Mouse (Mus musculus): ENCODE measurements around the gene Rbfox3. TPM values are rescaled to one million over a fixed set of nuclear protein-coding genes. Genes with fewer than 3 reads are reported as not detected.

The Rbfox3 gene
- polyA plus RNA-seq, 1 experiment from 2014 or later, result 1.2 TPM

DNA sequence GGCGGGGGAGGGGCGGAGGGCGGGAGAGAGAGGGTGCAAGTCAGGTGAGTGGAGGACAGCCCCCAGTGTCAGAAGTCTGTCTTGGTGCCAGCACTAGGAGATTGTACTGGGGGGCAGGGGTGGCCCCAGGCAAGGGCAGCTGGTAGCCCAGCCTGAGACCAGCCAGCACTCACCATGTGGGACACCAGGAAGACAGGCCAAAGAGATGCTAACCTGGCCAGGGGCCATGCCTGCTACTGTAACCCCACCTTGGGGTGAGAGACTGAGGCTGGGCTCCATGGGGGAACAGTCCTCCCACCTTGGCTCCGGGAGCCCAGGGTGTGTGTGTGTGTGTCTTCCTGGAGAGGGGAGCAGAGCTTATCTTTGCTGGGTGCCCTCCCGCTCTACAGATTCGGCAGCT lies 408.4 kb downstream of the Rbfox3 start:
- no peak overlapping the region for H3K4me3 ChIP-seq (ENCODE audit: low read depth, low read length)
- no peaks in the 10 kb centered on the region for H3K9me3 ChIP-seq (ENCODE audit: control insufficient read depth)
- H3K27ac ChIP-seq (ENCODE audit: low read depth, low read length), result no peak overlapping the region
- no peak for TF ChIP-seq CTCF (IDR thresholded peaks at IDR 0.05; ENCODE audit: low read depth)
- H3K36me3 ChIP-seq (ENCODE audit: control insufficient read depth, insufficient read depth), result no peaks in the 10 kb centered on the region
- no peak for ATAC-seq
- no peak overlapping the region for H3K4me2 ChIP-seq (replicated peaks; ENCODE audit: low read depth)
- H3K9ac ChIP-seq (ENCODE audit: low read depth, low read length), result no peak overlapping the region
- no peaks in the 10 kb centered on the region for H3K4me1 ChIP-seq (replicated peaks; ENCODE audit: control insufficient read depth, insufficient read depth, low read length)
- H3K27me3 ChIP-seq (replicated peaks; ENCODE audit: control insufficient read depth, insufficient read depth, low read length), result peaks cover 7% of the 10 kb centered on the region
- 53% methylated on average over 6 of the region's 6 CpGs for WGBS

GRCm38 (mm10) chr11:118496066-118496689 lies 415.2 kb downstream of the Rbfox3 start:
- 59% methylated on average over 20 of the region's 20 CpGs for WGBS
- no peak for ATAC-seq

DNA sequence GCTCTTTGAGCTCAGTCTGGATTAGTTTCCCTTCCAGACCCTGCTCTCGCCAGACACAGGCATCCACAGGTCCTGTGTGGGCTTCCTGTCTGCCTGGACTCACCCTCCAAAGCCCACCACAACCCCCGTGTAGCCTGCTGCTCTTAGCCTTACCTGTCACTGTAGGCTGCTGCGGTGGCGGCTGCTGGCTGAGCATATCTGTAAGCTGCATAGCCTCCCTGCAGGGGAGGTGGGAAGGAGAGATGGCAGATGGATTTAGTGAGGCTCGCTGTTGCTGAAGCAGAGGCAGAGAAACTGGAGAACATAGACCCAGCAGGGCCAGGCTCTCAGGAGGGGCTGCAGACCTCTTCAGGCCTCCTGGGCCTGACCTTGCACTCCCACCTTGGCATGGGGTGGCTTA lies 416.3 kb downstream of the Rbfox3 start:
- 57% methylated on average over 5 of the region's 5 CpGs for WGBS
- H3K9me3 ChIP-seq (ENCODE audit: control insufficient read depth), result no peaks in the 10 kb centered on the region
- H3K4me3 ChIP-seq (ENCODE audit: low read depth, low read length), result no peak overlapping the region
- H3K27me3 ChIP-seq (replicated peaks; ENCODE audit: control insufficient read depth, insufficient read depth, low read length), result no peaks in the 10 kb centered on the region
- no peak overlapping the region for H3K27ac ChIP-seq (ENCODE audit: low read depth, low read length)
- TF ChIP-seq CTCF (IDR thresholded peaks at IDR 0.05; ENCODE audit: low read depth), result no peak
- H3K4me2 ChIP-seq (replicated peaks; ENCODE audit: low read depth), result no peak overlapping the region
- H3K4me1 ChIP-seq (replicated peaks; ENCODE audit: control insufficient read depth, insufficient read depth, low read length), result no peaks in the 10 kb centered on the region
- H3K36me3 ChIP-seq (ENCODE audit: control insufficient read depth, insufficient read depth), result no peaks in the 10 kb centered on the region
- no peak overlapping the region for H3K9ac ChIP-seq (ENCODE audit: low read depth, low read length)
- no peak for ATAC-seq

More at GRCm38 (mm10) chr11:118496066-118496689, 415.2 kb downstream of the Rbfox3 start:
- Histone ChIP-seq H3K4me1 (replicated peaks; ENCODE audit: control insufficient read depth, insufficient read depth, low read length) (no peaks in the 10 kb centered on the region), H3K4me3 (ENCODE audit: low read depth, low read length) (no peak overlapping the region), H3K27ac (ENCODE audit: low read depth, low read length) (no peak overlapping the region), H3K9me3 (ENCODE audit: control insufficient read depth) (no peaks in the 10 kb centered on the region), H3K9ac (ENCODE audit: low read depth, low read length) (no peak overlapping the region), H3K36me3 (ENCODE audit: control insufficient read depth, insufficient read depth) (no peaks in the 10 kb centered on the region), H3K27me3 (replicated peaks; ENCODE audit: control insufficient read depth, insufficient read depth, low read length) (no peaks in the 10 kb centered on the region), H3K4me2 (replicated peaks; ENCODE audit: low read depth) (no peak overlapping the region)
- TF ChIP-seq CTCF (IDR thresholded peaks at IDR 0.05; ENCODE audit: low read depth), result no peak

GRCm38 (mm10) chr11:118494001-118494737 lies 417.2 kb downstream of the Rbfox3 start:
- H3K9ac ChIP-seq (ENCODE audit: low read depth, low read length), result no peak overlapping the region
- H3K27ac ChIP-seq (ENCODE audit: low read depth, low read length), result no peak overlapping the region
- TF ChIP-seq CTCF (IDR thresholded peaks at IDR 0.05; ENCODE audit: low read depth), result no peak
- no peak overlapping the region for H3K4me3 ChIP-seq (ENCODE audit: low read depth, low read length)
- no peak for ATAC-seq
- no peaks in the 10 kb centered on the region for H3K27me3 ChIP-seq (replicated peaks; ENCODE audit: control insufficient read depth, insufficient read depth, low read length)
- H3K4me2 ChIP-seq (replicated peaks; ENCODE audit: low read depth), result no peak overlapping the region
- no peaks in the 10 kb centered on the region for H3K36me3 ChIP-seq (ENCODE audit: control insufficient read depth, insufficient read depth)
- no peaks in the 10 kb centered on the region for H3K9me3 ChIP-seq (ENCODE audit: control insufficient read depth)
- H3K4me1 ChIP-seq (replicated peaks; ENCODE audit: control insufficient read depth, insufficient read depth, low read length), result no peaks in the 10 kb centered on the region
- 72% methylated on average over 12 of the region's 12 CpGs for WGBS

DNA sequence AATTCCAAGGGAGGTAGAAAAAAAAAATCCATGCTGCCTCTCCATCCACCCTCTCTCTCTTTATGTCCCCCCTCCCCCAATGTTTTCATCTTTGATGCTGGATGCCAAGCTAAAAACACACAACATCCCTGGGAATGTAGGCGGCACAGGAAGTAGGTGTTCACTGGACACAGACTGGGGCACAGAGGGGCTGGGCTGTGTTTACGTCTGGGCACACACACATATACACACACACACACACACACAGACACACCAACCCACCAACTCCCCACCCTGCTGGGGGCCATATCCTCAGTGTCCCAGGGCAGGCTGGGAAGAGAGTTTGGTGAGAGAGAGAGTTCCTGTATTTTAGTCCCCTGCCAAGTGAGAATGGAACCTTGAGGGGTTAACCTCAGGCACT lies 417.9 kb downstream of the Rbfox3 start:
- TF ChIP-seq CTCF (IDR thresholded peaks at IDR 0.05; ENCODE audit: low read depth), result no peak
- Histone ChIP-seq H3K27me3 (replicated peaks; ENCODE audit: control insufficient read depth, insufficient read depth, low read length) (no peaks in the 10 kb centered on the region), H3K4me2 (replicated peaks; ENCODE audit: low read depth) (no peak overlapping the region), H3K4me1 (replicated peaks; ENCODE audit: control insufficient read depth, insufficient read depth, low read length) (no peaks in the 10 kb centered on the region), H3K27ac (ENCODE audit: low read depth, low read length) (no peak overlapping the region), H3K9ac (ENCODE audit: low read depth, low read length) (no peak overlapping the region), H3K36me3 (ENCODE audit: control insufficient read depth, insufficient read depth) (no peaks in the 10 kb centered on the region; the same call in 1 of the 2 replicates), H3K9me3 (ENCODE audit: control insufficient read depth) (no peaks in the 10 kb centered on the region), H3K4me3 (ENCODE audit: low read depth, low read length) (no peak overlapping the region)
- ATAC-seq, result no peak
- WGBS, result 73% methylated on average over 2 of the region's 2 CpGs

GRCm38 (mm10) chr11:118491230-118491629 lies 420.2 kb downstream of the Rbfox3 start:
- H3K27ac ChIP-seq (ENCODE audit: low read depth, low read length), result no peak overlapping the region
- H3K4me2 ChIP-seq (replicated peaks; ENCODE audit: low read depth), result no peak overlapping the region
- H3K27me3 ChIP-seq (replicated peaks; ENCODE audit: control insufficient read depth, insufficient read depth, low read length), result no peaks in the 10 kb centered on the region
- no peaks in the 10 kb centered on the region for H3K4me1 ChIP-seq (replicated peaks; ENCODE audit: control insufficient read depth, insufficient read depth, low read length)
- no peak overlapping the region for H3K4me3 ChIP-seq (ENCODE audit: low read depth, low read length)
- no peak for ATAC-seq
- TF ChIP-seq CTCF (IDR thresholded peaks at IDR 0.05; ENCODE audit: low read depth), result no peak
- H3K9ac ChIP-seq (ENCODE audit: low read depth, low read length), result no peak overlapping the region
- H3K36me3 ChIP-seq (ENCODE audit: control insufficient read depth, insufficient read depth), result peaks cover 19% of the 10 kb centered on the region
- 79% methylated on average over 7 of the region's 7 CpGs for WGBS
- no peaks in the 10 kb centered on the region for H3K9me3 ChIP-seq (ENCODE audit: control insufficient read depth)

All from intestine, postnatal 0 days (tissue).